Mouse (Mus musculus): ENCODE measurements around the gene Crmp1.

DNA sequence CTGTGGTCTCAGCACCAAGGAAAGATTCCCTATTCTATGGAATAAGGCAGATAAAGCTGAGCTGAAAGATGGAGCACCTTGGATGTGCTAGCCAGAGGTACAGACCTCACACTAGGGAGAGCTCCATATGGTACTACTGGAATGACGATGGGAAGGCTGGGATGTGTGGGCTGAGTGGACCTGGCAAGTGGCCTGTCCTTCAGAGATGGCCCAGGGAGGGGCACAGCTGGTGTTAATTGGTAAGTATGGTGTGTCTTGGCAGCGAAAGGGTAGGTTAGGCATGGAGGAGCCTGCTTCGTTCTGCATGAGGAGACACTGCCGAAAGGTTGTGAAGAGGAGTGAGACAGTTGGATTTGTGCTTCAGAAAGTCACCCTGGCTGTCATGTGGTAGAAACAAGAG, 12.8 kb downstream of the Crmp1 start:
- TF ChIP-seq CTCF (IDR thresholded peaks at IDR 0.05; ENCODE audit: extremely low read depth, insufficient read length, insufficient replicate concordance, low read depth, low read length) (no peak), POLR2A (IDR thresholded peaks at IDR 0.05; ENCODE audit: low read depth, low read length) (no peak)
